12 mouse cellular contexts compared by ENCODE assay signal in genomic region chr15:80071951-80072437, GRCm38 (mm10). TPM values are rescaled to one million over a fixed set of nuclear protein-coding genes. Genes with fewer than 3 reads are reported as not detected.
DNase-seq lines count a peak whose midpoint lies in the region; ATAC-seq lines count a peak whose summit lies in the region.
"Had no signal": no experiment of that assay in that cellular context is flagged by ENCODE, and none has a peak within 500 bp of the region (broad histone marks: within the 10 kb centered on the region; RNA-seq: fewer than 3 reads in every experiment).

No protein-coding gene starts in this region.

- no peak overlapping the region for H3K9ac ChIP-seq in heart, embryonic 15.5 days
- H3K9ac ChIP-seq: hindbrain, embryonic 12.5 days; lung, embryonic 14.5 days had no signal

- H3K27ac ChIP-seq in heart, embryonic 15.5 days = peak overlapping the region; percentile 26; the same call in 1 of the 2 replicates
- H3K27ac ChIP-seq: hindbrain, embryonic 12.5 days had no signal

- peaks cover 42% of the 10 kb centered on the region for H3K4me1 ChIP-seq in heart, embryonic 15.5 days (replicated peaks)

- no peak overlapping the region for H3K4me3 ChIP-seq in heart, embryonic 15.5 days
- H3K4me3 ChIP-seq: hindbrain, embryonic 12.5 days had no signal

- H3K9me3 ChIP-seq in heart, embryonic 15.5 days (replicated peaks) = no peaks in the 10 kb centered on the region
- H3K9me3 ChIP-seq: hindbrain, embryonic 12.5 days had no signal

- WGBS in heart, embryonic 15.5 days = 45% methylated on average over 9 of the region's 9 CpGs

- H3K4me2 ChIP-seq in heart, embryonic 15.5 days = no peak overlapping the region
- H3K4me2 ChIP-seq: hindbrain, embryonic 12.5 days; lung, embryonic 14.5 days had no signal

- no peak for ATAC-seq in heart, embryonic 15.5 days (replicated peaks; ENCODE audit: insufficient number of reproducible peaks, insufficient read depth, low FRiP score, low read depth)
- ATAC-seq in monocyte, adult 5-6 weeks (replicated peaks; ENCODE audit: insufficient number of reproducible peaks, low FRiP score, low TSS enrichment, poor library complexity, severe bottlenecking) = peak; percentile 22; the same call in 1 of the 2 replicates

- H3K27me3 ChIP-seq in heart, embryonic 15.5 days = no peaks in the 10 kb centered on the region
- H3K27me3 ChIP-seq: hindbrain, embryonic 12.5 days had no signal

- peak; percentile 16 for DNase-seq in kidney, adult 18-20 months
- no peak for DNase-seq in kidney, adult 11 months
- DNase-seq in spleen, adult 18-20 months = peak; percentile 22 to 30
- DNase-seq in spleen, adult 12 weeks (ENCODE audit: low spot score) = no peak
- DNase-seq in left cerebral cortex, adult 18-20 months (ENCODE audit: low spot score in 2 of 2) = no peak
- no peak for DNase-seq in embryo, embryonic 9.5 days (ENCODE audit: extremely low spot score)
- DNase-seq: adrenal gland, postnatal 10 days; cerebellum, postnatal 25 days; lung, embryonic 14.5 days had no signal

- H3K36me3 ChIP-seq in heart, embryonic 15.5 days = peaks cover 2% of the 10 kb centered on the region

RNA-seq across cellular contexts. Expression of gene Syngr1, which starts 19.1 kb away (rescaled TPM):
- polyA plus RNA-seq in heart, embryonic 15.5 days (2015; fragmentation: Nextera tagmentation; extraction: Ambion mirVana) = 38.0 and 42.9 TPM in 2 replicates
- total RNA-seq in monocyte, adult 5-6 weeks (2017) = not detected in 3 replicates
- total RNA-seq in left cerebral cortex, adult 18-20 months (2021) = 100 to 1,000 TPM; 421 to 438 TPM

RNA-seq across cellular contexts. Expression of gene Rpl3, which starts 19.7 kb away (rescaled TPM):
- polyA plus RNA-seq in heart, embryonic 15.5 days (2015; fragmentation: Nextera tagmentation; extraction: Ambion mirVana) = 565 and 609 TPM in 2 replicates
- 1,359 to 1,501 TPM (median 1,441 TPM) in 3 replicates for total RNA-seq in monocyte, adult 5-6 weeks (2017)
- total RNA-seq in left cerebral cortex, adult 18-20 months (2021) = 100 to 1,000 TPM; 526 to 554 TPM

RNA-seq across cellular contexts. Expression of gene Pdgfb, which starts 57.2 kb away (rescaled TPM):
- 3.7 and 4.0 TPM in 2 replicates for polyA plus RNA-seq in heart, embryonic 15.5 days (2015; fragmentation: Nextera tagmentation; extraction: Ambion mirVana)
- total RNA-seq in monocyte, adult 5-6 weeks (2017) = 14.3 to 55.2 TPM (median 25.5 TPM) in 3 replicates
- 10 to 100 TPM; 28.5 to 37.6 TPM for total RNA-seq in left cerebral cortex, adult 18-20 months (2021)

Comparison
In these comparisons a context has a peak if more than half of its experiments do, and no peak if none do; other contexts are left out.
1. DNase-seq: peak in kidney, adult 18-20 months (single experiment) and spleen, adult 18-20 months (2 of 2); none in kidney, adult 11 months (single experiment), spleen, adult 12 weeks (single experiment), left cerebral cortex, adult 18-20 months (0 of 2) and embryo, embryonic 9.5 days (single experiment).
2. RNA of gene Syngr1, which starts 19.1 kb away (total RNA-seq): 421 to 438 TPM in left cerebral cortex, adult 18-20 months; not detected in monocyte, adult 5-6 weeks; every median in the first group is over 100 times any median in the second.